In genomic region chr6:48683263-48683821, GRCm38 (mm10) we compare ENCODE assay signal across 1 mouse cellular context.
TF ChIP-seq lines count a peak whose summit lies in the region.

No protein-coding gene starts in this region.

TF ChIP-seq in CH12.LX, 34 proteins besides CTCF, POLR2A, EP300 and RAD21:
- TF ChIP-seq TCF12 (IDR thresholded peaks at IDR 0.05; ENCODE audit: low read depth, low read length) (peak; percentile 60; the same call in 1 of the 2 replicates), MYC (IDR thresholded peaks at IDR 0.05; ENCODE audit: low read depth, low read length) (0 out of 2 replicates have a peak, but pooled peaks have one; percentile 20), JUND (conservative IDR thresholded peaks at IDR 0.05; ENCODE audit: low read depth, low read length) (0 out of 2 replicates have a peak, but pooled peaks have one; percentile 12), ZNF384 (IDR thresholded peaks at IDR 0.05; ENCODE audit: low read depth, low read length) (peak; percentile 55), JUN (IDR thresholded peaks at IDR 0.05; ENCODE audit: insufficient read depth, low read depth, low read length) (0 out of 2 replicates have a peak, but pooled peaks have one; percentile 19), IRF4 (IDR thresholded peaks at IDR 0.05; ENCODE audit: low read depth, low read length) (peak; percentile 75), TBP (conservative IDR thresholded peaks at IDR 0.05; ENCODE audit: low read depth, low read length) (peak; percentile 91), ETS1 (conservative IDR thresholded peaks at IDR 0.05; ENCODE audit: low read depth, low read length) (peak; percentile 53)
